Mouse (Mus musculus) ES-CJ7 (cell line): ENCODE results near the gene Tspan5.

Source experiments
- DNase-seq: peaks from one replicate; pipeline ENCODE4 v3.0.0; 2011; ENCODE audit warnings: low read depth, low spot score

The Tspan5 gene

DNA sequence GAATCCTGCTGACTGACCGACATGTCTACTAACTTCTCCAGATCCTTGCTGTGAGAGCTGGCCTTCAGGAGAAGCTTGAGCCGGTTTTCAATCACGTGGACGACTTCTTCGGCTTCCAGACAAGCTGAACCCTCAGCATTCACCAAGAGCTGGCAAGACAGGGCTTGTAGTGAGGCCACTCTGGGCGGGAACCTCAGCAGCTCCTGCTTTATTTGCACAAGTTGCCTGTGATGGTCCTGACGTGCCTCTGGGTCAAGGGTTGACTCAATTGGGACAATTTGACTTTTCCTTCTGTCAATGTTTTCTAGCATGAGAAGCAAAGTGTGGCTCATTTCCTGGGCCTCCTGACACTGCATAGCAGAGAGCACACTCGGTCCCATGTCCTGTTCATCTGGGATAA lies 194.8 kb downstream of the Tspan5 start:
- no peak for DNase-seq

DNA sequence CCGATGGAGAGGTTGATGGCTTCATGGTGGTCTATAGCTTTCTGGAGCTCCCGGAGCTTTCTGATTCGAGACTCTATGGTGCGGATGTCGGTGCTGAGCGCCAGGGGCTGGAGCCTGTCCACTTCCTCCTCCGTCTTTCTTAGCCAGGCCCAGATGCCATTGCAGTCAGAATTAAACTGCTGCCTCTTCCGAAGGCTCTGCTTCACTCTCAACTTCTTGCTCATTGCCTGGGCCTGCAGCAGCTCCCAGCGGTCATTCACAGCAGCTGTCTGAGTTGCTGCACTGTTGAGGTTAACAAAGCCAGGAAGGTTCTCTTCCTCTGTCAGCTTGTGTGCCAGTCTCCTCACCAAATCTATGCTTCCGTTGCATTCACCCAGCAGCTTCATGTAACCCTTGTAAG lies 195.2 kb downstream of the Tspan5 start:
- no peak for DNase-seq

DNA sequence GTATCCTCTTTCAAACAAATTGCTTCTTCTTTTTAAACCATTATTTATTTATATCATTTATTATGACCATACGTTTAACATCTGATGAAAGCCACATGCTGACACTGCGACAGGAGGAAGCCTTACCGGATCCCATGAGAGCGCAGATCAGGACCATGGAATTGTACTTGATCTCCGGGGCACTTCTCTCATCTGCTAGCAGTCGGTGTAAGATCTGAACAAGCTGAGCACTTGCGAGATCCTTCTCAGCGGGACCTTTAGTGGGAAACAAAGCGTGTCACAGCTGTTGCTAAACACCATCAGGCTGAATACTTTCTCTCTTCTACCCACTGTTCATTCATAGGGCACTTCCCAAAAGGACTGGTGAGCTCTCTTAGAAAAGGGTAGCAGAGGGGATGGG lies 199.6 kb downstream of the Tspan5 start:
- DNase-seq, result no peak

DNA sequence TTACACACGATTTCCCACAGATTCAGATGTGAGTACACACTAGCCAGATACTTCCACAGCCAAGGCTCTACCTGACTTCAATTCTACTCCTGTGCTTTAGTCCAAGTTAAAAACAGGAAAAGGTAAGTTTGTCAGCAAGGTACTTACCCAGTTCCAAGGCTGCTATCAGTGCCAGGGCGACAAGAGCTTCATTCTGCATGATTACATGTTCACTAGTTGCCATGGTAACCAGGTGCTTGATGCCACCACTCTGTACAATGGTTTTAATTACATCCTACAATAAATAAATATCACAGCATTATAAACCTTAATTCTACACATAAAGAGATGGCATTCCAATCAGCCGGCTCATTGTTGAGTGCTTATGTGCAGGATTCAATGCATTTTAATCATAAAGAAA lies 203.5 kb downstream of the Tspan5 start:
- no peak for DNase-seq

DNA sequence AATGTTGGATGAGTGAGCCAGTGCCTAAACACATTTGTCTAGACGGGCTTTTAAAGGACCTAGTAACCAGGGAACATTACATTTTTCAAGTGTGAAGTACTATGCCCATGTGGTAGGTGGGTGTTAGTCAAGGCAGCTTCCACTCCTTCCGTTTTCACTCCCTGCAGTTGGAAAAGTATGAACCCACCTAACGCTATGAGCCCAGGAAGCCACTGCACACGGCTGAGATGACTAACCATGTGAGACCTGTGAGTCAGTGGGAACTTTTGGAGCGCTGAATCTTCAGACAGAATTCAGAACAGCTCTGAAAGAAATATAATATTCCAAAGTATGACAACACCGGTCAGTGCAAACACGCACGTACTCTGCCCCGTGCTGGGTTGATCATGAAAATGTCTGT lies 207.1 kb downstream of the Tspan5 start:
- no peak for DNase-seq

DNA sequence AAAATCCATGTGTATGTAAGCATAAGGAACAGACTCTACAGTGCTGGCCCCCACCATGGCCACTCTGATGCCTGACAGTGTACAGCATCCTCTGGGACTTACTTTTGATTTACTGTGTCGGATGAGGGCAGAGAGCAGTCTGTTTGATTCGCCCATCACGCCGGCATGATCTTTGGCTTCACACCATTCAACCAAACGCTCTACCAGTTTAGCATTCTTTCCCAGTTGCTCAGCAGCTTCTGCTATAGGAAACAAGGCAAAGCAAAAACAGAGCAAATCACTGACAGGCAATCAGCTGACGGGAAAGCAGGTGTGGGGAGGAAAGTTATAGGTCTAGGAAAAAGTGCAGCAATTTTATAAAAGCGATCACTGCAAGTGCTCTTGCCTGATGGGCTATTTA lies 213.2 kb downstream of the Tspan5 start:
- no peak for DNase-seq
